Mouse (Mus musculus) midbrain, embryonic 11.5 days (tissue): Measurements from ENCODE around the gene Fam173a. TPM values are rescaled to one million over a fixed set of nuclear protein-coding genes. Genes with fewer than 3 reads are reported as not detected.

ENCODE experiments used
- ATAC-seq: fragments of 200-750 bp; cut with Nextera tagmentation; 2 replicates; pipeline ENCODE4 v1.8.0; 2017; ENCODE audit warnings: moderate TSS enrichment, moderate library complexity; ENCODE audit not compliant: low FRiP score
- DNase-seq: peaks from one replicate; pipeline ENCODE4 v3.0.0; 2015; ENCODE audit warnings: low spot score; ENCODE audit errors: missing footprints
- H3K27ac ChIP-seq: fragments of 300-500 bp; sonication (generic); 2 replicates; pipeline ENCODE4 v1.5.1; 2014; ENCODE audit warnings: low read depth, low read length
- H3K27me3 ChIP-seq: fragments of 300-500 bp; sonication (generic); 2 replicates; pipeline ENCODE4 v1.6.1; 2014; ENCODE audit warnings: mild to moderate bottlenecking, low read length, moderate library complexity, mixed read lengths; ENCODE audit not compliant: control insufficient read depth, insufficient read depth
- H3K36me3 ChIP-seq: fragments of 300-500 bp; sonication (generic); 2 replicates; pipeline ENCODE4 v1.6.1; 2014; ENCODE audit warnings: mild to moderate bottlenecking, low read length, moderate library complexity, mixed read lengths; ENCODE audit not compliant: control insufficient read depth, insufficient read depth
- H3K4me1 ChIP-seq: fragments of 300-500 bp; sonication (generic); 2 replicates; pipeline ENCODE4 v1.6.1; 2014; ENCODE audit warnings: low read length; ENCODE audit not compliant: control insufficient read depth, insufficient read depth
- H3K4me2 ChIP-seq: fragments of 300-500 bp; sonication (generic); 2 replicates; pipeline ENCODE4 v1.6.1; 2014; ENCODE audit warnings: mild to moderate bottlenecking, moderate library complexity
- H3K4me3 ChIP-seq: fragments of 300-500 bp; sonication (generic); 2 replicates; pipeline ENCODE4 v1.5.1; 2014; ENCODE audit warnings: low read depth, low read length
- H3K9ac ChIP-seq: fragments of 300-500 bp; sonication (generic); 2 replicates; pipeline ENCODE4 v1.6.1; 2014; ENCODE audit warnings: low read length
- H3K9me3 ChIP-seq: fragments of 300-500 bp; sonication (generic); 2 replicates; pipeline ENCODE4 v1.6.1; 2016; ENCODE audit warnings: low read length; ENCODE audit not compliant: control insufficient read depth
- whole genome bisulfite sequencing: fragments of 180-500 bp; shearing (Covaris S2); extraction: QIAGEN DNeasy Blood & Tissue Kit; methylation state at CpG from one replicate; pipeline ENCODE4 v1.1.7; 2014; 5-methylcytosine and 5-hydroxymethylcytosine counted together
- polyA plus RNA-seq: library from polyadenylated mRNA; unstranded; fragments of >200 nt; fragmentation: Nextera tagmentation; extraction: Ambion mirVana; gene quantifications from 2 replicates; pipeline ENCODE4 v1.2.1, GENCODE M21; 2014

Fam173a gene
- polyA plus RNA-seq, 1 experiment from 2014 or later, result 69.1 TPM

DNA sequence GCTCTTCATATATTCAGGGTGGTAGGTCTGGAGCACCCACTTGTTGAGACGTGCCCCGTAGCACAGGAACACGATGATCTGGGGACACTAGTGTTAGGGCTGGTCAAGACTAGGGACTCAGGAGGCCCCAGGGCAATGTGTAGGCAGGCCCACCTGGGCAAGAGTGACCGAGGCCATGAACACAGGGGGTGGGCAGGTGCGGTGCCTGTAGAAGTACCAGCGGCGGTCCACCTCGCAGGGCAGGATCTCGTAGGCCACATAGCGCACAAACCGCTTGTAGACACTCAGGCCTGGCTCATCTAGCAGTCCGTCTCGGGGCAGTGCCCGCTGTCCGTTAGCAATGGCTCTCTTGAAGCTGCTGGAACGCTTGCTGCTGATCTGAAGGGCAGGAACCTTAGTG lies 43.1 kb upstream of the Fam173a start:
- DNase-seq (no peak), ATAC-seq (no peak)
- Histone ChIP-seq H3K36me3 (peaks cover 19% of the 10 kb centered on the region), H3K9ac (no peak overlapping the region), H3K4me1 (peaks cover 52% of the 10 kb centered on the region), H3K27ac (no peak overlapping the region; the same call in 1 of the 2 replicates), H3K4me3 (no peak overlapping the region), H3K4me2 (no peak overlapping the region), H3K9me3 (no peaks in the 10 kb centered on the region), H3K27me3 (no peaks in the 10 kb centered on the region; the same call in 1 of the 2 replicates)
- WGBS, result 96% methylated on average over 16 of the region's 16 CpGs

DNA sequence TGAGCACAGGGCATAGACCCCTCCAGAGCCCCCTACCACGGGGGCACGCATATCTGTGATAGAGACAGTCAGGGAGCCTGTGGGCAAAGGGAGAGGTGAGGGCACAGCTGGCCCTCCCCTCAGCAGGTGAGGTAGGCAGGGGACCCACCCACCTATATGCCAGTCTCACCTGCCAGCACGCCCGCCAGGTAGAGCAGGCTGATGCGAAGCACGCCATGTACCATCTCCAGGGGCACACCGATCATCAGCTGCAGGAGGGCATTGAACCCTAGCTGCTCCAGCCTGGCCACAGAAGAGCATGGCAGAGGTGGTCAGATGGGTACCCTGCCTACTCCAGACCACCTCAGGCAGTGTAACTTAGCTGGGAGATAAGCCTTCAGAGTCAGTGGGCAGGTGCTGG lies 42.6 kb upstream of the Fam173a start:
- H3K9me3 ChIP-seq, result no peaks in the 10 kb centered on the region
- H3K27me3 ChIP-seq, result no peaks in the 10 kb centered on the region; the same call in 1 of the 2 replicates
- DNase-seq (no peak), ATAC-seq (no peak)
- no peak overlapping the region for H3K27ac ChIP-seq
- no peak overlapping the region for H3K4me3 ChIP-seq
- H3K9ac ChIP-seq, result no peak overlapping the region
- peaks cover 52% of the 10 kb centered on the region for H3K4me1 ChIP-seq
- H3K4me2 ChIP-seq, result no peak overlapping the region
- WGBS, result 94% methylated on average over 7 of the region's 7 CpGs
- H3K36me3 ChIP-seq, result peaks cover 17% of the 10 kb centered on the region

DNA sequence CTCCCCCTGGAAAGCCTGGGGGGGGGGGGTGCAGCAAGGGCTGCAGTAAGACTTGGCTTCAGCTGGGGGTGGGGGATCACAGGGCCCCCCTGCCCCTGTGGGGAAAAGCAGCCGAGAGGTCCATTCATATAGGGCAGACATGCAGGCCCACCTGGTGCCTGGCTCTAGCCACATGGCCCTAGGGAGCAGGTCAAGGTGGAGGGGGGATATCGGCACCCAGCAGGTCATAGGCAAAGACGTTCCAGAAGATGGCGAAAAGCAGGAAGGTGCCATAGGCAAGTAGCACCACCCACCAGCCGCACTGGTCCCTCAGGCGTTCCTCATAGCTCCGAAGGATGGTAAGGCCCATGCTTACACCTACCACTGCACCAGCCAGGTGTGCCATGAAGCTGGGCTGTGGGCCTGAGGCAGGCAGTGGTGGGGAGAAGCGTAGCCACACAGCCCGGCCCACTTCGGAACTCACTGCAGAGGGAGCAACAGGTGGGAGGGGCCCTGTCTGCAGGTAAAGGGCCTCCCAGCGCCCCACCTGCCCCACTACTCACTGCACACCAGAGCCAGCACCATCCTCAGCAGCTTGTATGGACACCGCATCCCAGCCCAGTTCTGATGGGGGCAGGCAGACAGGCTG lies 42.0 kb upstream of the Fam173a start:
- no peak for DNase-seq
- Histone ChIP-seq H3K27ac (no peak overlapping the region), H3K4me1 (peaks cover 58% of the 10 kb centered on the region), H3K9me3 (no peaks in the 10 kb centered on the region), H3K4me2 (peak overlapping the region; percentile 96), H3K9ac (peak overlapping the region; percentile 67), H3K4me3 (peak overlapping the region; percentile 71; the same call in 1 of the 2 replicates), H3K27me3 (no peaks in the 10 kb centered on the region; the same call in 1 of the 2 replicates), H3K36me3 (peaks cover 16% of the 10 kb centered on the region; the same call in 1 of the 2 replicates)
- no peak for ATAC-seq
- 89% methylated on average over 12 of the region's 12 CpGs for WGBS

DNA sequence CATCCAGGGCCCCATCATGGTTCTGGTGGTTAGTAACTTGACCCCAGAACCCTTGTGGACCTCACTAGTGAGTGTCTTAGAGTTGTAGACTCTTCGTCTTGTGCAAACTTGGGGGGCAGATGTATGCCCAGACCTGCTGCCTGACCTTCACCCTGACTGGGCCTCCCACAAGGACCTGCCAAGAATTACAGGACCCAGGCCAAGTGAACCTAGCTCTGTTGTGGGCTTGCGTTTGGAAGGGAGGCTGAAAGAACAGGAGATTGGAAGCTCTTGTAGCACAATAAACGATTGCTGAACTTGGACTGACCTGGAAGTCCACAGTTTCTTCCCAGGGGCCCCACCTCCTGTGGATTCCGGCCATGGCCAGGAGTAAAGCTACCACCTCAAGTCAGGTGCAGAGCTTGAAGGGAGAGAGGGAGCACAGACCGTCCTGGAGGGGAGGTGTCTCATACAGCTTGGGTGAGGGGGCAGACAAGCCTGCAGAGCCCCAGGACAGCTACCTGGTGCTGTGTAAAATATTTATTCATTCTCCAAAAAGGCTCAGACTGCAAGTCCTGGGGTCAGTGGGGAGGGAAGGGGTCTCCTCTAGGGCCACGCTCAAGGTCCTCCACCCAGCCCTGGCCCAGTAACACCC lies 41.4 kb upstream of the Fam173a start:
- WGBS, result 73% methylated on average over 6 of the region's 6 CpGs
- Histone ChIP-seq H3K9ac (peak overlapping the region; percentile 67), H3K27ac (peak overlapping the region; percentile 84), H3K4me2 (peak overlapping the region; percentile 96), H3K9me3 (no peaks in the 10 kb centered on the region), H3K36me3 (peaks cover 14% of the 10 kb centered on the region; the same call in 1 of the 2 replicates), H3K27me3 (no peaks in the 10 kb centered on the region; the same call in 1 of the 2 replicates), H3K4me3 (peak overlapping the region; percentile 71), H3K4me1 (peaks cover 62% of the 10 kb centered on the region)
- ATAC-seq (no peak), DNase-seq (no peak)

- Histone ChIP-seq H3K36me3 (peaks cover 11% of the 10 kb centered on the region; the same call in 1 of the 2 replicates), H3K4me2 (peak within 1 kb of the TSS; percentile 96), H3K9ac (peak within 1 kb of the TSS; percentile 79), H3K9me3 (no peaks in the 10 kb centered on the region), H3K4me3 (peak within 1 kb of the TSS; percentile 71), H3K4me1 (peaks cover 67% of the 10 kb centered on the region), H3K27me3 (no peaks in the 10 kb centered on the region; the same call in 1 of the 2 replicates), H3K27ac (peak within 1 kb of the TSS; percentile 84)
- DNase-seq (no peak), ATAC-seq (peak; percentile 78)
- WGBS, result under 1% methylated on average over 24 of the region's 24 CpGs
Observed at GRCm38 (mm10) chr17:25833291-25833663, 40.6 kb upstream of the Fam173a start, which contains the start of gene Stub1. Gene Stub1 (minus strand): TSS chr17:25833404.

GRCm38 (mm10) chr17:25832436-25833290 lies 40.0 kb upstream of the Fam173a start:
- H3K9ac ChIP-seq, result peak overlapping the region; percentile 79
- peak overlapping the region; percentile 71 for H3K4me3 ChIP-seq
- peak; percentile 100 for DNase-seq
- under 1% methylated on average over 67 of the region's 77 CpGs for WGBS
- peak overlapping the region; percentile 84 for H3K27ac ChIP-seq
- H3K9me3 ChIP-seq, result no peaks in the 10 kb centered on the region
- peaks cover 11% of the 10 kb centered on the region; the same call in 1 of the 2 replicates for H3K36me3 ChIP-seq
- no peaks in the 10 kb centered on the region; the same call in 1 of the 2 replicates for H3K27me3 ChIP-seq
- ATAC-seq, result peak; percentile 92
- peaks cover 67% of the 10 kb centered on the region for H3K4me1 ChIP-seq
- peak overlapping the region; percentile 96 for H3K4me2 ChIP-seq

- H3K9ac ChIP-seq, result peak overlapping the region; percentile 79
- no peaks in the 10 kb centered on the region for H3K9me3 ChIP-seq
- H3K4me2 ChIP-seq, result peak overlapping the region; percentile 96
- no peaks in the 10 kb centered on the region; the same call in 1 of the 2 replicates for H3K27me3 ChIP-seq
- peak overlapping the region; percentile 71 for H3K4me3 ChIP-seq
- H3K36me3 ChIP-seq, result peaks cover 11% of the 10 kb centered on the region; the same call in 1 of the 2 replicates
- H3K27ac ChIP-seq, result no peak overlapping the region
- WGBS, result 66% methylated on average over 21 of the region's 21 CpGs
- no peak for DNase-seq
- no peak for ATAC-seq
- H3K4me1 ChIP-seq, result peaks cover 57% of the 10 kb centered on the region
Observed at GRCm38 (mm10) chr17:25831451-25832281, 39.0 kb upstream of the Fam173a start.

DNA sequence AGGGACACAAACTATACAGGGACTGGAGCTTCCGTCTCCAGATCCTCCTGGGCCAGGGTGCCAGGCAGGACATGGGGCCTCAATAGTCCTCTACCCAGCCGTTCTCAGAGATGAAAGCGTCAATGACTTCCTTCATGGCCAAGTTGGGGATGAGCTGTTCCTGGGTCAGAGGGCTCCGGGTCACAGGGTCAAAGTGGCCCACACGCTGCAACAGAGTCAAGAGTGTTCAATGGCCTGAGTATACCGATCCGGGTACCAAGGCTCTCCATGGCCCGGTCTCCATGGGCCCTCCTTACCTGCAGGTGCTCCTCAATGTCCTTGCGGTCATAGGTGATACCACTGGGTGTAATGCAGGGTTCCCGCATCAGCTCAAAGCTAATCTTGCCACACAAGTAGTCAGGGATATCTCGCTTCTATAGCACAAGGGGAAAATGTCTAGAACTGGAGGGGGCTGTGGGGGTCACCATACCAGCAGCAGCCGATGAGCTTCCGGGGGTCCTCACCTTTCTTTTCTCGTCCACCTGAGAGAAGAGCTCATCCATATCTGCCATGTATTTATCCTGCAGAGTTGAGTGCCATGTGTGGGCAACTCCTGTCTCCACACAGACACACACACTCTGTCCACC lies 38.2 kb upstream of the Fam173a start:
- 84% methylated on average over 14 of the region's 14 CpGs for WGBS
- no peak for DNase-seq
- Histone ChIP-seq H3K36me3 (peaks cover 11% of the 10 kb centered on the region; the same call in 1 of the 2 replicates), H3K9ac (no peak overlapping the region), H3K4me2 (no peak overlapping the region; the same call in 1 of the 2 replicates), H3K9me3 (no peaks in the 10 kb centered on the region), H3K27me3 (no peaks in the 10 kb centered on the region; the same call in 1 of the 2 replicates), H3K27ac (no peak overlapping the region), H3K4me3 (peak overlapping the region; percentile 71; the same call in 1 of the 2 replicates), H3K4me1 (peaks cover 50% of the 10 kb centered on the region)
- no peak for ATAC-seq
